Mouse (Mus musculus) layer of hippocampus, adult 11-12 months (tissue): ENCODE results near the gene Sgtb.

ENCODE experiments used
- DNase-seq: peaks from one replicate; pipeline ENCODE4 v3.0.0; 2022; ENCODE audit warnings: low spot score

Sgtb gene

GRCm38 (mm10) chr13:104109288-104109815, at the start of gene Sgtb, which contains the start of gene Nln:
TSS of gene Sgtb (plus strand) at chr13:104109741.
TSS of gene Nln (minus strand) at chr13:104109614.
- peak; percentile 81 for DNase-seq

- DNase-seq, result no peak
Measured at GRCm38 (mm10) chr13:104060231-104060630, 49.3 kb upstream of the Sgtb start.

GRCm38 (mm10) chr13:104061975-104062750, 47.4 kb upstream of the Sgtb start:
- no peak for DNase-seq

GRCm38 (mm10) chr13:104063061-104063460, 46.5 kb upstream of the Sgtb start:
- DNase-seq, result no peak

GRCm38 (mm10) chr13:104065649-104066347, 43.7 kb upstream of the Sgtb start:
- DNase-seq, result no peak

- no peak for DNase-seq
Measured at GRCm38 (mm10) chr13:104069216-104069615, 40.3 kb upstream of the Sgtb start.

GRCm38 (mm10) chr13:104070703-104071102, 38.8 kb upstream of the Sgtb start:
- no peak for DNase-seq

- DNase-seq, result no peak
Measured at GRCm38 (mm10) chr13:104072351-104072750, 37.2 kb upstream of the Sgtb start.

- no peak for DNase-seq
Measured at GRCm38 (mm10) chr13:104074230-104074629, 35.3 kb upstream of the Sgtb start.

GRCm38 (mm10) chr13:104074731-104075130, 34.8 kb upstream of the Sgtb start:
- no peak for DNase-seq

- no peak for DNase-seq
Measured at GRCm38 (mm10) chr13:104076993-104077392, 32.5 kb upstream of the Sgtb start.

- DNase-seq, result no peak
Measured at GRCm38 (mm10) chr13:104082504-104082903, 27.0 kb upstream of the Sgtb start.

- DNase-seq, result no peak
Measured at GRCm38 (mm10) chr13:104084600-104084999, 24.9 kb upstream of the Sgtb start.

GRCm38 (mm10) chr13:104089387-104089786, 20.2 kb upstream of the Sgtb start:
- peak; percentile 26 for DNase-seq

GRCm38 (mm10) chr13:104091734-104092133, 17.8 kb upstream of the Sgtb start:
- DNase-seq, result no peak

GRCm38 (mm10) chr13:104094531-104095385, 14.8 kb upstream of the Sgtb start:
- DNase-seq, result no peak

- no peak for DNase-seq
Measured at GRCm38 (mm10) chr13:104095955-104096354, 13.6 kb upstream of the Sgtb start.

GRCm38 (mm10) chr13:104097190-104097589, 12.4 kb upstream of the Sgtb start:
- DNase-seq, result no peak

GRCm38 (mm10) chr13:104100416-104100815, 9.1 kb upstream of the Sgtb start:
- DNase-seq, result no peak

GRCm38 (mm10) chr13:104101606-104102235, 7.8 kb upstream of the Sgtb start:
- DNase-seq, result no peak

GRCm38 (mm10) chr13:104108651-104109287, 772 bp upstream of the Sgtb start:
- no peak for DNase-seq
